Mouse (Mus musculus): ENCODE measurements at regions not wholly inside any gene's neighbourhood (a gene's known extent, or its start where the extent isn't known, plus 50 kb on each side); places are given as distances from the start of the nearest gene placed in this dataset.

- no peak for DNase-seq (ENCODE audit: low spot score)
- Histone ChIP-seq H3K4me3 (replicated peaks; ENCODE audit: low read length) (no peak overlapping the region), H3K27me3 (ENCODE audit: control insufficient read depth, insufficient read depth, low read length) (no peaks in the 10 kb centered on the region), H3K9me3 (ENCODE audit: control insufficient read depth, low read length) (no peaks in the 10 kb centered on the region), H3K36me3 (replicated peaks; ENCODE audit: control insufficient read depth, insufficient read depth) (no peaks in the 10 kb centered on the region), H3K4me1 (replicated peaks; ENCODE audit: control insufficient read depth, insufficient read depth, low read length) (no peaks in the 10 kb centered on the region), H3K9ac (no peak overlapping the region), H3K27ac (no peak overlapping the region), H3K4me2 (replicated peaks) (no peak overlapping the region)
- ATAC-seq (ENCODE audit: low FRiP score): no peak
- WGBS: 30% methylated on average over 3 of the region's 3 CpGs
These were observed 167.2 kb upstream of the Tom1l1 start for GRCm38 (mm10) chr11:90855324-90855723.

GRCm38 (mm10) chr11:90851221-90851620 is 163.1 kb upstream of the Tom1l1 start:
- DNase-seq (ENCODE audit: low spot score): no peak

GRCm38 (mm10) chr11:90844925-90845319 is 156.8 kb upstream of the Tom1l1 start:
- 78% methylated on average over 6 of the region's 6 CpGs for WGBS
- no peaks in the 10 kb centered on the region for H3K27me3 ChIP-seq (ENCODE audit: control insufficient read depth, insufficient read depth, low read length)

More at GRCm38 (mm10) chr11:90851221-90851620, 163.1 kb upstream of the Tom1l1 start:
- Histone ChIP-seq H3K4me3 (replicated peaks; ENCODE audit: low read length) (no peak overlapping the region), H3K4me2 (replicated peaks) (no peak overlapping the region), H3K27me3 (ENCODE audit: control insufficient read depth, insufficient read depth, low read length) (no peaks in the 10 kb centered on the region), H3K4me1 (replicated peaks; ENCODE audit: control insufficient read depth, insufficient read depth, low read length) (no peaks in the 10 kb centered on the region), H3K9me3 (ENCODE audit: control insufficient read depth, low read length) (no peaks in the 10 kb centered on the region), H3K9ac (no peak overlapping the region), H3K27ac (no peak overlapping the region), H3K36me3 (replicated peaks; ENCODE audit: control insufficient read depth, insufficient read depth) (no peaks in the 10 kb centered on the region)
- ATAC-seq (ENCODE audit: low FRiP score): no peak

GRCm38 (mm10) chr11:90844266-90844924 is 156.2 kb upstream of the Tom1l1 start:
- 64% methylated on average over 15 of the region's 15 CpGs for WGBS
- ATAC-seq (ENCODE audit: low FRiP score) (no peak), DNase-seq (ENCODE audit: low spot score) (no peak)

More at GRCm38 (mm10) chr11:90844925-90845319, 156.8 kb upstream of the Tom1l1 start:
- Histone ChIP-seq H3K27ac (no peak overlapping the region), H3K4me2 (replicated peaks) (no peak overlapping the region), H3K9me3 (ENCODE audit: control insufficient read depth, low read length) (no peaks in the 10 kb centered on the region; the same call in 1 of the 2 replicates), H3K9ac (no peak overlapping the region), H3K36me3 (replicated peaks; ENCODE audit: control insufficient read depth, insufficient read depth) (no peaks in the 10 kb centered on the region), H3K4me1 (replicated peaks; ENCODE audit: control insufficient read depth, insufficient read depth, low read length) (no peaks in the 10 kb centered on the region), H3K4me3 (replicated peaks; ENCODE audit: low read length) (no peak overlapping the region)
- no peak for DNase-seq (ENCODE audit: low spot score)
- ATAC-seq (ENCODE audit: low FRiP score): 0 out of 2 replicates have a peak, but pooled peaks have one; percentile 37

GRCm38 (mm10) chr11:90838161-90838560 is 150.0 kb upstream of the Tom1l1 start:
- 93% methylated on average over 1 of the region's 1 CpGs for WGBS
- DNase-seq (ENCODE audit: low spot score): no peak

More at GRCm38 (mm10) chr11:90844266-90844924, 156.2 kb upstream of the Tom1l1 start:
- Histone ChIP-seq H3K27me3 (ENCODE audit: control insufficient read depth, insufficient read depth, low read length) (no peaks in the 10 kb centered on the region), H3K36me3 (replicated peaks; ENCODE audit: control insufficient read depth, insufficient read depth) (no peaks in the 10 kb centered on the region), H3K4me1 (replicated peaks; ENCODE audit: control insufficient read depth, insufficient read depth, low read length) (no peaks in the 10 kb centered on the region), H3K4me2 (replicated peaks) (no peak overlapping the region), H3K9ac (no peak overlapping the region), H3K9me3 (ENCODE audit: control insufficient read depth, low read length) (no peaks in the 10 kb centered on the region; the same call in 1 of the 2 replicates), H3K4me3 (replicated peaks; ENCODE audit: low read length) (no peak overlapping the region), H3K27ac (no peak overlapping the region)

GRCm38 (mm10) chr11:90824761-90825160 is 136.6 kb upstream of the Tom1l1 start:
- no peaks in the 10 kb centered on the region for H3K4me1 ChIP-seq (replicated peaks; ENCODE audit: control insufficient read depth, insufficient read depth, low read length)
- no peak overlapping the region for H3K4me3 ChIP-seq (replicated peaks; ENCODE audit: low read length)
- 83% methylated on average over 5 of the region's 5 CpGs for WGBS
- no peak for ATAC-seq (ENCODE audit: low FRiP score)
- H3K27ac ChIP-seq: no peak overlapping the region
- no peaks in the 10 kb centered on the region for H3K36me3 ChIP-seq (replicated peaks; ENCODE audit: control insufficient read depth, insufficient read depth)
- H3K4me2 ChIP-seq (replicated peaks): no peak overlapping the region
- no peaks in the 10 kb centered on the region for H3K9me3 ChIP-seq (ENCODE audit: control insufficient read depth, low read length)
- no peaks in the 10 kb centered on the region for H3K27me3 ChIP-seq (ENCODE audit: control insufficient read depth, insufficient read depth, low read length)
- DNase-seq (ENCODE audit: low spot score): no peak
- H3K9ac ChIP-seq: no peak overlapping the region

More at GRCm38 (mm10) chr11:90838161-90838560, 150.0 kb upstream of the Tom1l1 start:
- H3K27ac ChIP-seq: no peak overlapping the region
- ATAC-seq (ENCODE audit: low FRiP score): no peak
- H3K9ac ChIP-seq: no peak overlapping the region
- H3K4me3 ChIP-seq (replicated peaks; ENCODE audit: low read length): no peak overlapping the region
- no peaks in the 10 kb centered on the region for H3K4me1 ChIP-seq (replicated peaks; ENCODE audit: control insufficient read depth, insufficient read depth, low read length)
- no peaks in the 10 kb centered on the region for H3K27me3 ChIP-seq (ENCODE audit: control insufficient read depth, insufficient read depth, low read length)
- no peak overlapping the region for H3K4me2 ChIP-seq (replicated peaks)
- H3K36me3 ChIP-seq (replicated peaks; ENCODE audit: control insufficient read depth, insufficient read depth): no peaks in the 10 kb centered on the region
- no peaks in the 10 kb centered on the region; the same call in 1 of the 2 replicates for H3K9me3 ChIP-seq (ENCODE audit: control insufficient read depth, low read length)

- WGBS: 85% methylated on average over 2 of the region's 2 CpGs
- DNase-seq (ENCODE audit: low spot score) (no peak), ATAC-seq (ENCODE audit: low FRiP score) (no peak)
- Histone ChIP-seq H3K27ac (no peak overlapping the region), H3K27me3 (ENCODE audit: control insufficient read depth, insufficient read depth, low read length) (no peaks in the 10 kb centered on the region), H3K9ac (no peak overlapping the region), H3K4me1 (replicated peaks; ENCODE audit: control insufficient read depth, insufficient read depth, low read length) (no peaks in the 10 kb centered on the region), H3K4me2 (replicated peaks) (no peak overlapping the region), H3K4me3 (replicated peaks; ENCODE audit: low read length) (no peak overlapping the region), H3K36me3 (replicated peaks; ENCODE audit: control insufficient read depth, insufficient read depth) (no peaks in the 10 kb centered on the region), H3K9me3 (ENCODE audit: control insufficient read depth, low read length) (no peaks in the 10 kb centered on the region)
These were observed 128.6 kb upstream of the Tom1l1 start for GRCm38 (mm10) chr11:90816727-90817126.

- no peak for DNase-seq (ENCODE audit: low spot score)
- Histone ChIP-seq H3K4me2 (replicated peaks) (no peak overlapping the region), H3K4me1 (replicated peaks; ENCODE audit: control insufficient read depth, insufficient read depth, low read length) (no peaks in the 10 kb centered on the region), H3K27ac (no peak overlapping the region), H3K4me3 (replicated peaks; ENCODE audit: low read length) (no peak overlapping the region), H3K9me3 (ENCODE audit: control insufficient read depth, low read length) (no peaks in the 10 kb centered on the region), H3K36me3 (replicated peaks; ENCODE audit: control insufficient read depth, insufficient read depth) (no peaks in the 10 kb centered on the region), H3K9ac (no peak overlapping the region), H3K27me3 (ENCODE audit: control insufficient read depth, insufficient read depth, low read length) (no peaks in the 10 kb centered on the region)
- no peak for ATAC-seq (ENCODE audit: low FRiP score)
- WGBS: 90% methylated on average over 5 of the region's 5 CpGs
These were observed 126.3 kb upstream of the Tom1l1 start for GRCm38 (mm10) chr11:90814471-90814870.

GRCm38 (mm10) chr11:90812971-90813370 is 124.8 kb upstream of the Tom1l1 start:
- Histone ChIP-seq H3K4me3 (replicated peaks; ENCODE audit: low read length) (no peak overlapping the region), H3K36me3 (replicated peaks; ENCODE audit: control insufficient read depth, insufficient read depth) (no peaks in the 10 kb centered on the region), H3K9ac (no peak overlapping the region), H3K4me1 (replicated peaks; ENCODE audit: control insufficient read depth, insufficient read depth, low read length) (no peaks in the 10 kb centered on the region), H3K27ac (no peak overlapping the region), H3K27me3 (ENCODE audit: control insufficient read depth, insufficient read depth, low read length) (no peaks in the 10 kb centered on the region), H3K9me3 (ENCODE audit: control insufficient read depth, low read length) (no peaks in the 10 kb centered on the region), H3K4me2 (replicated peaks) (no peak overlapping the region)
- WGBS: 77% methylated on average over 2 of the region's 2 CpGs
- ATAC-seq (ENCODE audit: low FRiP score): no peak
- DNase-seq (ENCODE audit: low spot score): no peak

Data from hindbrain, embryonic 14.5 days (tissue).